Mouse (Mus musculus) T-helper 17 cell (primary cell): ENCODE data around the gene Dgkz.

ENCODE experiments used
- in situ Hi-C, 2 experiments: fragments of 300-600 bp; cut with MboI, MseI; formaldehyde crosslinking; loops; 1 replicate in 1 of 2; 2 replicates in 1 of 2; pipeline ENCODE4 v1.15.1; 2025; ENCODE audit warnings: high pct_unique_total_duplicates in 2 of 2

Dgkz gene

GRCm38 (mm10) chr2:91975581-91976541 lies at the start of gene Dgkz:
TSS of gene Dgkz (minus strand) at chr2:91975864.
- in situ Hi-C loops, result no loop called here

GRCm38 (mm10) chr2:92025202-92025601 lies 49.5 kb upstream of the Dgkz start:
- in situ Hi-C loops, result no loop called here

GRCm38 (mm10) chr2:92024274-92024672 lies 48.6 kb upstream of the Dgkz start, which contains the start of gene Creb3l1:
TSS of gene Creb3l1 (minus strand) at chr2:92024502.
- in situ Hi-C loops, result no loop called here

GRCm38 (mm10) chr2:92023362-92024273 lies 48.0 kb upstream of the Dgkz start:
- in situ Hi-C loops, result no loop called here

GRCm38 (mm10) chr2:92020676-92021265 lies 45.1 kb upstream of the Dgkz start:
- in situ Hi-C loops, result no loop called here

- in situ Hi-C loops, result no loop called here
Measured at GRCm38 (mm10) chr2:92017440-92017839, 41.8 kb upstream of the Dgkz start.

- in situ Hi-C loops, result no loop called here
Measured at GRCm38 (mm10) chr2:92016981-92017380, 41.3 kb upstream of the Dgkz start.

- in situ Hi-C loops, result no loop called here
Measured at GRCm38 (mm10) chr2:92014891-92015290, 39.2 kb upstream of the Dgkz start.

- in situ Hi-C loops, result no loop called here
Measured at GRCm38 (mm10) chr2:92014248-92014647, 38.6 kb upstream of the Dgkz start.

GRCm38 (mm10) chr2:92012768-92013445 lies 37.2 kb upstream of the Dgkz start:
- in situ Hi-C loops, result no loop called here

- in situ Hi-C loops, result no loop called here
Measured at GRCm38 (mm10) chr2:92011424-92012353, 36.0 kb upstream of the Dgkz start.

- in situ Hi-C loops, result no loop called here
Measured at GRCm38 (mm10) chr2:92008623-92009404, 33.1 kb upstream of the Dgkz start.

- in situ Hi-C loops, result no loop called here
Measured at GRCm38 (mm10) chr2:92007933-92008622, 32.4 kb upstream of the Dgkz start.

- in situ Hi-C loops, result no loop called here
Measured at GRCm38 (mm10) chr2:92006983-92007921, 31.6 kb upstream of the Dgkz start.

- in situ Hi-C loops, result no loop called here
Measured at GRCm38 (mm10) chr2:92006491-92006890, 30.8 kb upstream of the Dgkz start.

GRCm38 (mm10) chr2:92004617-92005016 lies 29.0 kb upstream of the Dgkz start:
- in situ Hi-C loops, result no loop called here

GRCm38 (mm10) chr2:91997905-91998608 lies 22.4 kb upstream of the Dgkz start:
- in situ Hi-C loops, result loop anchor here in 1 of 2 experiments (10.0 kb wide), 1 partner anchor 57 kb away; no protein-coding TSS in a partner anchor
